Mouse (Mus musculus) liver, embryonic 14.5 days (tissue): ENCODE results near the gene Plxnb2.
A peak's percentile ranks its signal among the peaks of the same experiment; 100 is the strongest.

Experiments
- CTCF ChIP-seq: IDR thresholded peaks from 2 replicates; pipeline ENCODE4 v1.5.1; 2016; ENCODE audit warnings: antibody characterized with exemption, low read depth, control low read depth
- EP300 ChIP-seq: IDR thresholded peaks from 2 replicates; pipeline ENCODE4 v1.6.1; 2016; ENCODE audit warnings: antibody characterized with exemption, low read depth

DNA sequence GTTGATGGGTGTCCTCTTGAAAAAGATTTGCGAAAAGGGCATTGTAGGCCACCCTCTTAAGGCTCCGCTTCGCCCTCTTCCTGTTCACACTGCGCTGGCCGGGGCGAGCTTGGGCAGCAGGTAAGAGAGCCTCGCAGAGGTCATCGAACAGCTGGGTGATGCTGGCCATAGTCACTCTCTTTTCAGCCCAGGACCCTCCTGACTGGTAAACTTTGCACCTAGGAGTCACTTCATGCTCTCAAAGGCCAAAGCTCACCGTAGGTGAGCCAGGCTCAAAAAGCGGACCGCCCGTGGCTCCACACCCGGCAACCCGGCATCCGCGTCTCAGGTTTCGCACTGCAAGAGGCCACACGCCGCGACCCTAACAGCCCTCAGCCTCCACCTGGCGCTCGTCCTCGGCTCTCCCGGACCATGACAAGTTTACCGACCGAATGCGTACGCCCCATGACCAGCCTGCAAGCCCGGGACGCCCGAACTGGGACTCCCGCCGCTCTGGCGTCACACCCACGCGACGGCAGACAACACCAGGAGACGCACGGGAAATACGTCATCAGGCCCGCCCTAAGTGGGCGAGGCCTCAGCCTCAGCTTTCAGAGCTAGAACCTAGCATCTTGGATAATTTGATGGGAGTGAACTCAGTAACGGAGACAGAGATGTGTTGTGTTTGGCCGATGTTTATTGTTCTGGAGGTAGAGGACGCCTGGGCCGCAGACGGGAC, 57.8 kb downstream of the Plxnb2 start, which contains the start of gene Tubgcp6:
- 0 out of 2 replicates have a peak, but pooled peaks have one; percentile 2 for TF ChIP-seq CTCF
- no peak for TF ChIP-seq EP300
